Mouse (Mus musculus) right cerebral cortex, postnatal 10 days (tissue): ENCODE results near the gene Olfr1179.
"Not testable (repeated sequence)": the region's sequence is repeated elsewhere in the genome, so short reads cannot be mapped to it uniquely, and the experiment has no call there.

Experiments used
- DNase-seq, 2 experiments: peaks; one replicate each; pipeline ENCODE4 v3.0.0; 2021; ENCODE audit warnings: low spot score in 2 of 2

Gene Olfr1179

DNA sequence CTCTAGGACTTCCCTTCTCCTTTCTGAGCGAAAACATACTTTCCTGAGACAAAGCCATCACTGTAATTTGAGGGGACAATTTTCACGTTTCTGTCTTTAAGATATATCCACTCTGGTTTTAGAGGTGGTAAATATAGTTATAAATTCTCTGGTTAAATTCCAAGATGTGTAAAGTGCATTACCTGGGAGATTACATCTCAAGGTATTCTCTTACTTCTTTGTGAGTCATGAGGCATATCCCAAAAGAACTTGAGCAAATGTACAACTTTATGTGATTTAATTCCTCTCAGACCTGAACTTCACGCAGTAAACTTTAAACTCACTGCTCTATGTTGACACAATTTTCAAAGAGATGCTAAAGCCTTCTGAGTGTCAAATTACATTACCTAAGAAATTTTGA is at the start of gene Olfr1179:
Gene Olfr1179 (minus strand): TSS at position 101 of the 400 bp plus-strand sequence.
- no peak for DNase-seq

GRCm38 (mm10) chr2:88454567-88454966 is 48.3 kb upstream of the Olfr1179 start, which contains the start of gene Olfr1183:
Gene Olfr1183, plus strand, starts transcription at chr2:88454867.
- DNase-seq, result not testable (repeated sequence)

GRCm38 (mm10) chr2:88449031-88449430 is 42.8 kb upstream of the Olfr1179 start, which contains the start of gene Gm13757:
Gene Gm13757, minus strand, starts transcription at chr2:88449131.
- no peak for DNase-seq

DNA sequence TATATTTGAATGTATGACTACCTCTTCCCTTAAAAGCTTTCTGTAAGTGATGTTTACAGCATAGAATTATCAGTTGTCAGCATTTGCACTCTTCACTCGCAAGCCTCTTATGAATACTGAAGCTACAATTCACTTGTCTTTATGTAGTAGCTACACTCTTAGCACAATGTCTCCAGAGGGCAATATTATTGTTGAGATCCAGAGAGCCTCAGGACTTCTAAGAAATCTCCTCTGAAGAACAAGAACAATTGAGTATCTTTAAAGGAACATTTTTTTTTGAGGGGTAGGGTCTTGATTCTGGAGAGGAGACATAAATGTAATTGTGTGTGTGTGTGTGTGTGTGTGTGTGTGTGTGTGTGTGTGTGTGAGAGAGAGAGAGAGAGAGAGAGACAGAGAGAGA is 19.8 kb upstream of the Olfr1179 start, which contains the start of gene Olfr1181:
Gene Olfr1181 (minus strand): TSS at position 101 of the 400 bp plus-strand sequence.
- no peak for DNase-seq

- no peak for DNase-seq
Observed at GRCm38 (mm10) chr2:88419051-88419450, 12.8 kb upstream of the Olfr1179 start, which contains the start of gene Olfr1180. Gene Olfr1180, minus strand, starts transcription at chr2:88419151.

- no peak for DNase-seq
Observed at GRCm38 (mm10) chr2:88386762-88387161, 19.5 kb downstream of the Olfr1179 start, which contains the start of gene Olfr1178. Gene Olfr1178, plus strand, starts transcription at chr2:88387062.

DNA sequence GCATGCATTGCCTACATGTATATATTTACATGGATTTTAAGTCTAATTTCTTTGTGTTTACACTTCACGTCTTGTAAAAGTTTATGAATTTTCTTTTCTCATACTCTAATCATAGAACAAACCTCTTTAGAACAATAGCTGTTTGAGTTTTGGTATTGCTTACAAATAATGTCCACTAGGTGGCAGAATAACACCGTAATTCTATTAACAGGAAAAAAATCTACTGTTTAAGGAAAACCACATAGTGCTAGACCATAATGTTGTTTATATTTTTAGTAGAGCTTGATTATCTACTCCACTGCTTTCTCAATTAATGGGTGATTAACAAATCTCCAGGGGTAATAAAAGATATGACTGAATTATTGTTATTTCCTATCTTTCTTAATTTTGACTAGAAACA is 49.9 kb downstream of the Olfr1179 start:
- DNase-seq, result no peak
